Mouse (Mus musculus): Measurements from ENCODE around the gene Mxd1. TPM values are rescaled to one million over a fixed set of nuclear protein-coding genes. Genes with fewer than 3 reads are reported as not detected.

Mxd1 gene
- polyA plus RNA-seq, 1 experiment from 2014 or later = 11.5 TPM

- ATAC-seq (replicated peaks; ENCODE audit: low FRiP score) (peak; percentile 29; the same call in 1 of the 2 replicates), DNase-seq (ENCODE audit: low spot score) (no peak)
- no peaks in the 10 kb centered on the region for H3K9me3 ChIP-seq (ENCODE audit: control insufficient read depth, low read length)
- peak overlapping the region; percentile 86 for H3K4me3 ChIP-seq (ENCODE audit: low read depth, low read length)
- peak overlapping the region; percentile 88 for H3K9ac ChIP-seq (ENCODE audit: low read depth, low read length)
- WGBS = 35% methylated on average over 12 of the region's 12 CpGs
- peak overlapping the region; percentile 89 for H3K4me2 ChIP-seq
- H3K4me1 ChIP-seq (replicated peaks; ENCODE audit: control insufficient read depth, insufficient read depth, low read length) = peaks cover 6% of the 10 kb centered on the region; the same call in 1 of the 2 replicates
- H3K27ac ChIP-seq (ENCODE audit: low read depth, low read length) = 0 out of 2 replicates have a peak overlapping the region, but pooled peaks have one; percentile 61
- H3K36me3 ChIP-seq (ENCODE audit: control insufficient read depth, insufficient read depth, low read length) = peaks cover 8% of the 10 kb centered on the region
- H3K27me3 ChIP-seq (replicated peaks; ENCODE audit: control insufficient read depth, insufficient read depth, low read length) = no peaks in the 10 kb centered on the region
Observed at GRCm38 (mm10) chr6:86684655-86685011, 15.7 kb upstream of the Mxd1 start.

- Histone ChIP-seq H3K27me3 (replicated peaks; ENCODE audit: control insufficient read depth, insufficient read depth, low read length) (no peaks in the 10 kb centered on the region), H3K27ac (ENCODE audit: low read depth, low read length) (peak within 1 kb of the TSS; percentile 61), H3K9me3 (ENCODE audit: control insufficient read depth, low read length) (no peaks in the 10 kb centered on the region), H3K4me3 (ENCODE audit: low read depth, low read length) (peak within 1 kb of the TSS; percentile 86), H3K36me3 (ENCODE audit: control insufficient read depth, insufficient read depth, low read length) (peaks cover 11% of the 10 kb centered on the region), H3K4me1 (replicated peaks; ENCODE audit: control insufficient read depth, insufficient read depth, low read length) (peaks cover 3% of the 10 kb centered on the region; the same call in 1 of the 2 replicates), H3K4me2 (peak within 1 kb of the TSS; percentile 89), H3K9ac (ENCODE audit: low read depth, low read length) (peak within 1 kb of the TSS; percentile 88)
- DNase-seq (ENCODE audit: low spot score) = peak; percentile 96
- 2% methylated on average over 36 of the region's 36 CpGs for WGBS
- peak; percentile 91 for ATAC-seq (replicated peaks; ENCODE audit: low FRiP score)
Observed at GRCm38 (mm10) chr6:86683872-86684654, 15.1 kb upstream of the Mxd1 start, which contains the start of gene Snrnp27. Gene Snrnp27 (minus strand): TSS chr6:86684522.

DNA sequence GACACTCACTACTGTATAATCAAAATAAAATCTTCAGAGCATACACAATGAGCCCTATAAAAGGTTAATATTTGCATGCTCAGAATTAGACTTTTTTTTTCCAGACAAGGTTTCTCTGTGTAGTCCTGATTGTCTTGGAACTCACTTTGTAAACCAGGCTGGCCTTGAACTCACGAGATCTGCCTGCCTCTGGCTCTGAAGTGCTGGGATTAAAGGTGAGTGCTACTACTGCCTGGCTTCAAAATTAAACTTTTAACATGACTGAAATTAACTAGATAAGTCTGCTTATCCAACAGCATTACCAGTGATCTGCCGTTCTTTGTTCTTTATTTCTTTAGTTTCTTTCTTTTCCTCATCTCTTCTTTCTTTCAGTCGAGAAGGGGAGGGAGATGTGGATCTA, 12.3 kb upstream of the Mxd1 start:
- Histone ChIP-seq H3K27ac (ENCODE audit: low read depth, low read length) (no peak overlapping the region), H3K9ac (ENCODE audit: low read depth, low read length) (no peak overlapping the region), H3K4me2 (no peak overlapping the region), H3K36me3 (ENCODE audit: control insufficient read depth, insufficient read depth, low read length) (peaks cover 24% of the 10 kb centered on the region), H3K4me3 (ENCODE audit: low read depth, low read length) (no peak overlapping the region), H3K9me3 (ENCODE audit: control insufficient read depth, low read length) (no peaks in the 10 kb centered on the region), H3K4me1 (replicated peaks; ENCODE audit: control insufficient read depth, insufficient read depth, low read length) (peaks cover 3% of the 10 kb centered on the region; the same call in 1 of the 2 replicates), H3K27me3 (replicated peaks; ENCODE audit: control insufficient read depth, insufficient read depth, low read length) (no peaks in the 10 kb centered on the region)
- WGBS = 87% methylated on average over 3 of the region's 3 CpGs
- ATAC-seq (replicated peaks; ENCODE audit: low FRiP score) (no peak), DNase-seq (ENCODE audit: low spot score) (no peak)

DNA sequence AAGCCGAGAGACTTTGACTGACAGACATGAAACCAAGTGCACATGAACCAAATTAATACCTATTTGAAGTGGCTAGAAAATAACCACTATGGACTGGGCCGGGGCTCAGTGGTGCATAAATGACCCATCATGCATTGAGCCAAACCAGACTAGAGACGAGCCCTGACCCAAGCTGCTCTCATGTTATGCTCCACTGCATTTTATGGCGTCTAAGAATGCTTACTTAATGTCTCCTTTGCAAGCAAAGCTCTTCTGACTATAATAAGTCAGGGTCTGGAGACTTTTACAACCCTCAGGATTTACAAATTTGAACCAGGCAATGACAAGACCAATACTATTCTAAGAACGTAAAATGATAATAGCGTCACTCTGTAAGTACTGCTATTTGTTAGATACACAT, 9.4 kb upstream of the Mxd1 start:
- H3K9ac ChIP-seq (ENCODE audit: low read depth, low read length) = no peak overlapping the region
- no peak overlapping the region for H3K4me2 ChIP-seq
- H3K4me1 ChIP-seq (replicated peaks; ENCODE audit: control insufficient read depth, insufficient read depth, low read length) = no peaks in the 10 kb centered on the region
- no peaks in the 10 kb centered on the region for H3K27me3 ChIP-seq (replicated peaks; ENCODE audit: control insufficient read depth, insufficient read depth, low read length)
- no peaks in the 10 kb centered on the region for H3K9me3 ChIP-seq (ENCODE audit: control insufficient read depth, low read length)
- no peak overlapping the region for H3K27ac ChIP-seq (ENCODE audit: low read depth, low read length)
- WGBS = 91% methylated on average over 6 of the region's 6 CpGs
- no peak for DNase-seq (ENCODE audit: low spot score)
- H3K36me3 ChIP-seq (ENCODE audit: control insufficient read depth, insufficient read depth, low read length) = peaks cover 24% of the 10 kb centered on the region
- ATAC-seq (replicated peaks; ENCODE audit: low FRiP score) = no peak
- H3K4me3 ChIP-seq (ENCODE audit: low read depth, low read length) = no peak overlapping the region

GRCm38 (mm10) chr6:86670873-86671272, 1.9 kb upstream of the Mxd1 start:
- H3K4me1 ChIP-seq (replicated peaks; ENCODE audit: control insufficient read depth, insufficient read depth, low read length) = peaks cover 8% of the 10 kb centered on the region
- 6% methylated on average over 2 of the region's 2 CpGs for WGBS
- no peak overlapping the region for H3K4me3 ChIP-seq (ENCODE audit: low read depth, low read length)
- ATAC-seq (replicated peaks; ENCODE audit: low FRiP score) = no peak
- no peak overlapping the region for H3K4me2 ChIP-seq
- H3K27me3 ChIP-seq (replicated peaks; ENCODE audit: control insufficient read depth, insufficient read depth, low read length) = no peaks in the 10 kb centered on the region
- H3K9ac ChIP-seq (ENCODE audit: low read depth, low read length) = no peak overlapping the region
- H3K9me3 ChIP-seq (ENCODE audit: control insufficient read depth, low read length) = no peaks in the 10 kb centered on the region
- H3K27ac ChIP-seq (ENCODE audit: low read depth, low read length) = no peak overlapping the region
- DNase-seq (ENCODE audit: low spot score) = no peak
- peaks cover 7% of the 10 kb centered on the region; the same call in 1 of the 2 replicates for H3K36me3 ChIP-seq (ENCODE audit: control insufficient read depth, insufficient read depth, low read length)

DNA sequence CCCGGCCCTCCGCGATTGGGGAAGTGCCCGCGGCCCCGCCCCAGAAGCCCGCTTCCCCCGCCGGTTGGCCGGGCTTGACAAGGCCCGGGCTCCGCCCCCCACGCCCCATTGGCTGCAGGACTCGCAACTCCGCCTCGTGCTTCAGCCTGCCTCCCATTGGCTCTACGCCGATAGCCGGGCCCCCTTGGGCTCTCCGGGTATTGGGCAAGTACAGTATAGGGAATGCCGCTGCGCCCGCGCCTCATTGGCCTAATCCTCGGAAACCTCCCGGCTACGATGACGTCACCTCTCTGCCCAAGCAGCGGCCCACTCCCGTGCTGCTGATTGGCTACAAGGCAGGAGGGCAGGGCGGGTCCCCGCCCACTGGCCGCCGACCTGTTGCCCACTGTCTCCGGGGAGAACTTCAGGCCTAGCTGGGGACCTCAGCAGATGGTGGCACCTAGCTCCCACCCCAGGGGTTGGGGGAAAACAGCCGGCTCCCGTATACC, 323 bp upstream of the Mxd1 start:
- WGBS = under 1% methylated on average over 37 of the region's 37 CpGs
- Histone ChIP-seq H3K9ac (ENCODE audit: low read depth, low read length) (peak overlapping the region; percentile 41; the same call in 1 of the 2 replicates), H3K4me2 (peak overlapping the region; percentile 90), H3K36me3 (ENCODE audit: control insufficient read depth, insufficient read depth, low read length) (peaks cover 10% of the 10 kb centered on the region; the same call in 1 of the 2 replicates), H3K4me1 (replicated peaks; ENCODE audit: control insufficient read depth, insufficient read depth, low read length) (peaks cover 11% of the 10 kb centered on the region), H3K27me3 (replicated peaks; ENCODE audit: control insufficient read depth, insufficient read depth, low read length) (no peaks in the 10 kb centered on the region), H3K9me3 (ENCODE audit: control insufficient read depth, low read length) (no peaks in the 10 kb centered on the region), H3K4me3 (ENCODE audit: low read depth, low read length) (peak overlapping the region; percentile 84), H3K27ac (ENCODE audit: low read depth, low read length) (no peak overlapping the region)
- DNase-seq (ENCODE audit: low spot score) (peak; percentile 100), ATAC-seq (replicated peaks; ENCODE audit: low FRiP score) (peak; percentile 100)

DNA sequence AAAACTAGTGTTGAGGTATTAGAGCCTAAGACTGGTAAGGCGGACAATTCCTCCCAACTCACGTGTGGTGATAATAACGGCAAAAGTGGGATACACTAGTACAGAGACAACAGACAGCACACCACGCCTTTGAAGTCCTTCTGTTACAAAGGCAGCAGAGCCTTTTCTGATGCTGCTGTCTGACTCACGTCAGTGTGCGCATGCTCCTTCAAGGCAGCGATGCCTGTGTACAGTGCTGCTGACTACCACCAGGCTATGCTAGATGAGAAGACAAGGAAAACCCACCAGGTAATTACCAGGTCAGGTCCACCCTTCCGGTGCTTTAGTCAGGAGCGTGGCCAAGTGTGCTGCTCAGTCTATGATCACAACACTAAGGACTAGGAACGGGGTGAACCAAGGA, 1.9 kb downstream of the Mxd1 start:
- 88% methylated on average over 10 of the region's 10 CpGs for WGBS
- Histone ChIP-seq H3K4me2 (peak overlapping the region; percentile 90; the same call in 1 of the 2 replicates), H3K36me3 (ENCODE audit: control insufficient read depth, insufficient read depth, low read length) (peaks cover 14% of the 10 kb centered on the region; the same call in 1 of the 2 replicates), H3K4me1 (replicated peaks; ENCODE audit: control insufficient read depth, insufficient read depth, low read length) (peaks cover 11% of the 10 kb centered on the region), H3K4me3 (ENCODE audit: low read depth, low read length) (no peak overlapping the region), H3K9me3 (ENCODE audit: control insufficient read depth, low read length) (no peaks in the 10 kb centered on the region), H3K27ac (ENCODE audit: low read depth, low read length) (no peak overlapping the region), H3K9ac (ENCODE audit: low read depth, low read length) (no peak overlapping the region; the same call in 1 of the 2 replicates), H3K27me3 (replicated peaks; ENCODE audit: control insufficient read depth, insufficient read depth, low read length) (no peaks in the 10 kb centered on the region)
- DNase-seq (ENCODE audit: low spot score) = no peak
- no peak for ATAC-seq (replicated peaks; ENCODE audit: low FRiP score)

GRCm38 (mm10) chr6:86665560-86666307, 3.2 kb downstream of the Mxd1 start:
- Histone ChIP-seq H3K9ac (ENCODE audit: low read depth, low read length) (no peak overlapping the region), H3K27me3 (replicated peaks; ENCODE audit: control insufficient read depth, insufficient read depth, low read length) (no peaks in the 10 kb centered on the region), H3K4me1 (replicated peaks; ENCODE audit: control insufficient read depth, insufficient read depth, low read length) (peaks cover 11% of the 10 kb centered on the region), H3K9me3 (ENCODE audit: control insufficient read depth, low read length) (no peaks in the 10 kb centered on the region), H3K4me3 (ENCODE audit: low read depth, low read length) (no peak overlapping the region), H3K4me2 (peak overlapping the region; percentile 36), H3K36me3 (ENCODE audit: control insufficient read depth, insufficient read depth, low read length) (peaks cover 15% of the 10 kb centered on the region; the same call in 1 of the 2 replicates), H3K27ac (ENCODE audit: low read depth, low read length) (no peak overlapping the region)
- 71% methylated on average over 17 of the region's 17 CpGs for WGBS
- DNase-seq (ENCODE audit: low spot score) (no peak), ATAC-seq (replicated peaks; ENCODE audit: low FRiP score) (no peak)
